Mouse (Mus musculus): ENCODE data around the gene Pbp2. TPM values are rescaled to one million over a fixed set of nuclear protein-coding genes. Genes with fewer than 3 reads are reported as not detected.

Gene Pbp2
- polyA plus RNA-seq, 1 experiment from 2014 or later = not detected

- H3K27ac ChIP-seq (ENCODE audit: low read length) = no peak overlapping the region
- H3K4me1 ChIP-seq (ENCODE audit: control insufficient read depth, insufficient read depth, low read length) = no peaks in the 10 kb centered on the region
- 80% methylated on average over 5 of the region's 5 CpGs for WGBS
Measured at GRCm38 (mm10) chr6:135312038-135312437, 1.8 kb upstream of the Pbp2 start.

DNA sequence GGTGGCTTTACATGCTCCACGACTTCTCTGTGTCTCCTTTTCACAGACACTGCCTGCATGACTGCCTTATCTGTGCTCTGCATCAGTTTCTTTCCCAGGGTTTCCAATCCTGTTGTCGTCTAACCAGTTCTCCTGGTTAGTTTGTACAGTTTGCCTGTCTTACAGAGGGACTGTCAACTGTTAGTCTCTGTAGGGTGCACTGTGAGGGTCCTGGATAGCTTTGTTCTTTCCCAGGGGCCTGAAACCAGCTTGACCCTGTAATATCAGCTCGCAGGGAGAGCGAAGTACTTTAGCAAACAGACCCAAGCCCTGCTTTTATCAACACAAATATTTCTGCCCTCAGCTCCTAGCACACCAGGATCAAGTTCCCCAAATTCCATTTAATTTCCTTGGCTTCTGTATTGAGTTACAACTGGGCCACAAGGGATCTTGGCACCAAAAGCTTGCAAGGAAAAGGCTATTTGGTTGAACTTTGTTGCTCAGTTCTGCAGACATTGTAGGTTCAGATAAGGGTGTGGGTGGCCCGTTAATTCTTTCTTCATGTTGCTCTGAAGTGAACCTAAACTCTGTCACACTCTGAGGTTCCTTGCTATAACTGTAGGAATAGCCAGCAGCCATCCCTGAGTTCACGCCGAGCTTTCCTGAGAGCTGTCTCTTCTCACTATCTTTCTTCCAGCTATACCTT lies 5.5 kb downstream of the Pbp2 start:
- Histone ChIP-seq H3K36me3 (ENCODE audit: control insufficient read depth, insufficient read depth, low read length) (no peaks in the 10 kb centered on the region), H3K4me1 (ENCODE audit: control insufficient read depth, insufficient read depth, low read length) (no peaks in the 10 kb centered on the region), H3K27ac (ENCODE audit: low read length) (no peak overlapping the region), H3K4me3 (ENCODE audit: low read depth, low read length) (no peak overlapping the region), H3K27me3 (ENCODE audit: control insufficient read depth, insufficient read depth, low read depth, low read length) (no peaks in the 10 kb centered on the region), H3K9me3 (replicated peaks; ENCODE audit: control insufficient read depth, low read length, poor library complexity, severe bottlenecking) (no peaks in the 10 kb centered on the region), H3K4me2 (ENCODE audit: low read length) (no peak overlapping the region), H3K9ac (ENCODE audit: low read depth, low read length) (no peak overlapping the region)
- WGBS = 75% methylated on average over 7 of the region's 7 CpGs
- no peak for ATAC-seq

More at GRCm38 (mm10) chr6:135312038-135312437, 1.8 kb upstream of the Pbp2 start:
- no peaks in the 10 kb centered on the region for H3K9me3 ChIP-seq (replicated peaks; ENCODE audit: control insufficient read depth, low read length, poor library complexity, severe bottlenecking)
- H3K36me3 ChIP-seq (ENCODE audit: control insufficient read depth, insufficient read depth, low read length) = no peaks in the 10 kb centered on the region
- H3K9ac ChIP-seq (ENCODE audit: low read depth, low read length) = no peak overlapping the region
- ATAC-seq = no peak
- H3K27me3 ChIP-seq (ENCODE audit: control insufficient read depth, insufficient read depth, low read depth, low read length) = no peaks in the 10 kb centered on the region
- no peak overlapping the region for H3K4me3 ChIP-seq (ENCODE audit: low read depth, low read length)
- no peak overlapping the region for H3K4me2 ChIP-seq (ENCODE audit: low read length)

GRCm38 (mm10) chr6:135302421-135303125 lies 7.6 kb downstream of the Pbp2 start:
- Histone ChIP-seq H3K4me3 (ENCODE audit: low read depth, low read length) (no peak overlapping the region), H3K27me3 (ENCODE audit: control insufficient read depth, insufficient read depth, low read depth, low read length) (no peaks in the 10 kb centered on the region), H3K4me1 (ENCODE audit: control insufficient read depth, insufficient read depth, low read length) (no peaks in the 10 kb centered on the region), H3K27ac (ENCODE audit: low read length) (no peak overlapping the region), H3K4me2 (ENCODE audit: low read length) (no peak overlapping the region), H3K9me3 (replicated peaks; ENCODE audit: control insufficient read depth, low read length, poor library complexity, severe bottlenecking) (no peaks in the 10 kb centered on the region), H3K36me3 (ENCODE audit: control insufficient read depth, insufficient read depth, low read length) (no peaks in the 10 kb centered on the region), H3K9ac (ENCODE audit: low read depth, low read length) (no peak overlapping the region)
- no peak for ATAC-seq
- 91% methylated on average over 10 of the region's 10 CpGs for WGBS

- ATAC-seq = no peak
- no peaks in the 10 kb centered on the region for H3K4me1 ChIP-seq (ENCODE audit: control insufficient read depth, insufficient read depth, low read length)
- H3K9ac ChIP-seq (ENCODE audit: low read depth, low read length) = no peak overlapping the region
- H3K4me2 ChIP-seq (ENCODE audit: low read length) = no peak overlapping the region
- no peaks in the 10 kb centered on the region for H3K9me3 ChIP-seq (replicated peaks; ENCODE audit: control insufficient read depth, low read length, poor library complexity, severe bottlenecking)
- H3K27ac ChIP-seq (ENCODE audit: low read length) = no peak overlapping the region
- no peak overlapping the region for H3K4me3 ChIP-seq (ENCODE audit: low read depth, low read length)
- H3K27me3 ChIP-seq (ENCODE audit: control insufficient read depth, insufficient read depth, low read depth, low read length) = no peaks in the 10 kb centered on the region
- no peaks in the 10 kb centered on the region for H3K36me3 ChIP-seq (ENCODE audit: control insufficient read depth, insufficient read depth, low read length)
- WGBS = 87% methylated on average over 4 of the region's 4 CpGs
Measured at GRCm38 (mm10) chr6:135300469-135300868, 9.7 kb downstream of the Pbp2 start.

DNA sequence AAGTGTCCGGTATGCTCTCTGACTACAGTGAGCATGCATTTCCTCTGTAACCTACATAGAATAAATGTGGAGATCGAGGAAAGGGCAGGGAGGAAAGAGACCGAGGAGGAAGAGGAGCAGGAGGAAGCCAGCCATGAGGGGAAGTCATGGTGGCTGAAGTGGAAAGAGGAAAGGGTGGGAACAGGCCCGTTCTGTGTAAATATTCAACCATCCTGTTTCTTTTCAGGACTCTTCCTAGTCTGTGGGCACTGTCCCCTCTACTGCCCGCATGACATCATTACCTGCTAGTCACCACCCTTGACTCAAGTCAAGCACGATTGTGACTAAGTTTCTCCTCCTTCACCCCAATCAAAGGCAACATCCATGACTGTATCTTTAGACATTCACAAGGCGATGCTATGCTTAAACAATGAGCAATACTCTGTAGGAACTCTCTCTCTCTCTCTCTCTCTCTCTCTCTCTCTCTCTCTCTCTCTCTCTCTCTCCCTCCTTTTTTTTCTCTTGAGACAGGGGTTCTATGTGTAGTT lies 11.1 kb downstream of the Pbp2 start:
- Histone ChIP-seq H3K36me3 (ENCODE audit: control insufficient read depth, insufficient read depth, low read length) (no peaks in the 10 kb centered on the region), H3K27ac (ENCODE audit: low read length) (no peak overlapping the region), H3K4me3 (ENCODE audit: low read depth, low read length) (no peak overlapping the region), H3K4me1 (ENCODE audit: control insufficient read depth, insufficient read depth, low read length) (no peaks in the 10 kb centered on the region), H3K9me3 (replicated peaks; ENCODE audit: control insufficient read depth, low read length, poor library complexity, severe bottlenecking) (no peaks in the 10 kb centered on the region), H3K9ac (ENCODE audit: low read depth, low read length) (no peak overlapping the region), H3K4me2 (ENCODE audit: low read length) (no peak overlapping the region), H3K27me3 (ENCODE audit: control insufficient read depth, insufficient read depth, low read depth, low read length) (no peaks in the 10 kb centered on the region)
- 86% methylated on average over 7 of the region's 7 CpGs for WGBS
- no peak for ATAC-seq

GRCm38 (mm10) chr6:135297570-135297969 lies 12.6 kb downstream of the Pbp2 start:
- Histone ChIP-seq H3K27me3 (ENCODE audit: control insufficient read depth, insufficient read depth, low read depth, low read length) (no peaks in the 10 kb centered on the region), H3K4me2 (ENCODE audit: low read length) (no peak overlapping the region), H3K9me3 (replicated peaks; ENCODE audit: control insufficient read depth, low read length, poor library complexity, severe bottlenecking) (no peaks in the 10 kb centered on the region), H3K4me1 (ENCODE audit: control insufficient read depth, insufficient read depth, low read length) (no peaks in the 10 kb centered on the region), H3K4me3 (ENCODE audit: low read depth, low read length) (no peak overlapping the region), H3K27ac (ENCODE audit: low read length) (no peak overlapping the region), H3K36me3 (ENCODE audit: control insufficient read depth, insufficient read depth, low read length) (no peaks in the 10 kb centered on the region), H3K9ac (ENCODE audit: low read depth, low read length) (no peak overlapping the region)
- ATAC-seq = no peak
- WGBS = 86% methylated on average over 7 of the region's 7 CpGs

GRCm38 (mm10) chr6:135296267-135296666 lies 13.9 kb downstream of the Pbp2 start:
- Histone ChIP-seq H3K9ac (ENCODE audit: low read depth, low read length) (no peak overlapping the region), H3K4me1 (ENCODE audit: control insufficient read depth, insufficient read depth, low read length) (no peaks in the 10 kb centered on the region), H3K27ac (ENCODE audit: low read length) (no peak overlapping the region), H3K4me3 (ENCODE audit: low read depth, low read length) (no peak overlapping the region), H3K9me3 (replicated peaks; ENCODE audit: control insufficient read depth, low read length, poor library complexity, severe bottlenecking) (no peaks in the 10 kb centered on the region), H3K27me3 (ENCODE audit: control insufficient read depth, insufficient read depth, low read depth, low read length) (no peaks in the 10 kb centered on the region), H3K4me2 (ENCODE audit: low read length) (no peak overlapping the region), H3K36me3 (ENCODE audit: control insufficient read depth, insufficient read depth, low read length) (no peaks in the 10 kb centered on the region)
- ATAC-seq = no peak
- 81% methylated on average over 17 of the region's 17 CpGs for whole genome bisulfite sequencing

DNA sequence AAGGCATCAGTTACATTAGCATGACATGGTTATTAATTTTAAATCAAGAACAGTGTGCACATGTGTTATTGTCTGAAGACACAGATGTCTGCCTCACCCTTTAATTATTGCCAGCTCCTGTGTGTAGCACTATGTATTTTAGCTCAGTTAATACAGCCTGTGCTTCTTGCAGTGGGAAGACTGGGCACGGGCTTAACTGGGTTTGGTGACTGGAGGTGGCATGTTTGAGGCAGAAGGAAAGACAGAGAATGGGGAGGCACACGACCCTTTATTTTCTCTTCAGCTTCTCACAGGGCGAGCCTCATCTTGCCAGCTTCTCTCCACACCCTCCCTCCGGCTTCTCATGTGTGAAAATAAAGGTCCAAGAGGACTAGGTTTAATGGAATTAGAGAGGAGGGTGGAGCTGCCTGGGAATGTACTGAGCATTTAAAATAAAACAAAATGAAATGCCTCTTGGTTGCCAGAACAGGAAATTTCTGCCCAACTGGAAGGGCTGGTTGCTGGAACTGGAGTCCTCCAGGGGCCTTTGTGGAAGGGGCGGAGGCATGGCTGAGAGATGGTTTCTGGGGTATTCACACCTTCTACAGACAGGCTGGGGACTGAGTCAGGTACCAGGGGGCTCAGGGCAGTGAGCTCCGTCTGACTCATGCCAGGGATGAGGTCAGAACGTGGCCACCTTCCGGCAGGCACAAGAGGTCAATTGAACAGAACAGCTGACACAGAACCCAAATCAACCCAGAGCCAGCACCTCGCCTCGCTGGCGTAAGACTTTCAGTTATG lies 14.9 kb downstream of the Pbp2 start:
- no peak overlapping the region for H3K27ac ChIP-seq (ENCODE audit: low read length)
- no peaks in the 10 kb centered on the region for H3K4me1 ChIP-seq (ENCODE audit: control insufficient read depth, insufficient read depth, low read length)
- WGBS = 76% methylated on average over 11 of the region's 11 CpGs
- no peak overlapping the region for H3K4me2 ChIP-seq (ENCODE audit: low read length)
- H3K27me3 ChIP-seq (ENCODE audit: control insufficient read depth, insufficient read depth, low read depth, low read length) = no peaks in the 10 kb centered on the region
- H3K36me3 ChIP-seq (ENCODE audit: control insufficient read depth, insufficient read depth, low read length) = no peaks in the 10 kb centered on the region
- no peak for ATAC-seq
- H3K4me3 ChIP-seq (ENCODE audit: low read depth, low read length) = no peak overlapping the region
- no peak overlapping the region for H3K9ac ChIP-seq (ENCODE audit: low read depth, low read length)
- H3K9me3 ChIP-seq (replicated peaks; ENCODE audit: control insufficient read depth, low read length, poor library complexity, severe bottlenecking) = no peaks in the 10 kb centered on the region

- 88% methylated on average over 6 of the region's 6 CpGs for WGBS
- ATAC-seq = no peak
- no peak overlapping the region for H3K9ac ChIP-seq (ENCODE audit: low read depth, low read length)
- no peak overlapping the region for H3K4me3 ChIP-seq (ENCODE audit: low read depth, low read length)
- H3K4me2 ChIP-seq (ENCODE audit: low read length) = no peak overlapping the region
- no peaks in the 10 kb centered on the region for H3K27me3 ChIP-seq (ENCODE audit: control insufficient read depth, insufficient read depth, low read depth, low read length)
- H3K36me3 ChIP-seq (ENCODE audit: control insufficient read depth, insufficient read depth, low read length) = no peaks in the 10 kb centered on the region
- H3K27ac ChIP-seq (ENCODE audit: low read length) = no peak overlapping the region
- no peaks in the 10 kb centered on the region for H3K4me1 ChIP-seq (ENCODE audit: control insufficient read depth, insufficient read depth, low read length)
- no peaks in the 10 kb centered on the region for H3K9me3 ChIP-seq (replicated peaks; ENCODE audit: control insufficient read depth, low read length, poor library complexity, severe bottlenecking)
Measured at GRCm38 (mm10) chr6:135294150-135294549, 16.1 kb downstream of the Pbp2 start.

Data from midbrain, embryonic 16.5 days (tissue).